Mouse (Mus musculus) olfactory bulb, adult 2 months (tissue): ENCODE measurements around the gene Dcaf1.

Source experiments
- CTCF ChIP-seq: fragments of 200-500 bp; IDR thresholded peaks from 2 replicates; pipeline ENCODE4 v1.5.1; 2012; ENCODE audit warnings: low read depth, mild to moderate bottlenecking, low read length, moderate library complexity; ENCODE audit not compliant: insufficient read depth
- POLR2A ChIP-seq: fragments of 200-500 bp; IDR thresholded peaks from 2 replicates; pipeline ENCODE4 v1.6.1; 2012; ENCODE audit warnings: mild to moderate bottlenecking, low read depth, low read length, moderate library complexity; ENCODE audit not compliant: insufficient read depth

DNA sequence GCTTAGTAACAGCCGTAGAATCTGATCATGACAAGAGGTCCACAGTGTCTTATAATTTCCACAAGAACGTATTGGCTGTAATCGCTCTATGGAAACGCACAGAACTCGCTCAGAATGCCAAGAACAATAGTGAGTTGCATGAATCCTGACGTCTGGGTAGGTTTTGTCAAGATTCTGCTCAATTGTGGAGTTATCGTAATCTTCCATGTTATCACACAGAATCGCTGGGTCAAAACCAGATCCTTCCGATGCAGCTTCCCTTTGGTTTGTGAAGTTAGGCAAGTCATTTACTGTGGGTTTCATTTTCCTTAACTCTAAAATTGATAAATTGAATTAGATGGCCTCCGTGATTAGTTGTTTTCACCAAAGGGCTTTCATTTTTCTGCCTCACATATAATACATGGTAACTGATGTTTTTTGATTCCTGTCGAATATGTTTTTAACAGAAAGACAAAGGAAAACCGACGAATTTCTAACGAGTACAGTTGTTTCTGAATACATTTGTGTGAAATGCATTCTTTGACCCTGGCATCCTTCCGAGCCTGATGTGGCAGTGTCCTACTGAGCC is 540 bp upstream of the Dcaf1 start:
- no peak for TF ChIP-seq CTCF
- no peak for TF ChIP-seq POLR2A
